Comparison of ENCODE assay signal across 1 mouse cellular context in the genomic region with DNA sequence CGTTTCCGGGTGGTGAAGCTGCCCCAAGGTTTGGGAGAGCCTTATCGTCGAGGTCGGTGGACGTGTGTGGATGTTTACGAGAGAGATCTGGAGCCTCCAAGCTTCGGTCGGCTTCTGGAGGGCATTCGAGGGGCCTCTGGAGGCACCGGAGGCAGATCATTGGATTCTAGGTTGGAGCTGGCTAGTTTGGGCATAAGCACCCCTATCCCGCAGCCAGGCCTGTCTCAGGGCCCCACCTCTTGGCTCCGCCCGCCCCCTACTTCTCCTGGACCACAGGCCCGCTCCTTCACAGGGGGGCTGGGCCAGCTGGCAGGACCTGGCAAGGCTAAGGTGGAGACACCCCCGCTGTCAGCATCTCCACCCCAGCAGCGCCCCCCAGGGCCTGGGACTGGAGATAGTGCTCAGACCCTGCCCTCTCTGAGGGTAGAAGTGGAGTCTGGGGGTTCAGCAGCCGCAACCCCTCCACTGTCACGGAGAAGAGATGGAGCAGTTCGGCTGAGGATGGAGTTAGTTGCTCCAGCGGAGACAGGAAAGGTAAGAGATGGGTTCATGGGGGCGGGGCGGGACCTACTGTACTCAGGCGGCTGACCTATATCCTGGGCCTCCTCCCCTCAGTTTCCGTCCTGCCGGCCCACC.
TF ChIP-seq lines count a peak whose summit lies in the region.

No protein-coding gene starts in this region.

TF ChIP-seq in C2C12, 6 proteins besides CTCF, POLR2A, EP300 and RAD21:
- no peak for TF ChIP-seq USF1 (IDR thresholded peaks at IDR 0.05; ENCODE audit: low read depth)
- TF ChIP-seq CEBPB (IDR thresholded peaks at IDR 0.05; ENCODE audit: low read depth), result no peak
- no peak for TF ChIP-seq MYOD1 (IDR thresholded peaks at IDR 0.05; ENCODE audit: control insufficient read depth, insufficient read length, low read depth)
- no peak for TF ChIP-seq FOSL1 (IDR thresholded peaks at IDR 0.05; ENCODE audit: insufficient read depth, low read length, poor library complexity, severe bottlenecking)
- no peak for TF ChIP-seq MAX (IDR thresholded peaks at IDR 0.05)
- TF ChIP-seq MYOG (IDR thresholded peaks at IDR 0.05; ENCODE audit: control insufficient read depth, extremely low read depth, insufficient read length), result no peak
